Mouse (Mus musculus) midbrain, embryonic 13.5 days (tissue): Measurements from ENCODE around the gene a. TPM values are rescaled to one million over a fixed set of nuclear protein-coding genes. Genes with fewer than 3 reads are reported as not detected.
A peak's percentile ranks its signal among the peaks of the same experiment; 100 is the strongest.

ENCODE experiments used
- ATAC-seq: fragments of 200-750 bp; cut with Nextera tagmentation; 2 replicates; pipeline ENCODE4 v1.8.0; 2017; ENCODE audit warnings: mild to moderate bottlenecking, moderate TSS enrichment, moderate library complexity
- H3K27ac ChIP-seq: fragments of 300-500 bp; sonication (generic); 2 replicates; pipeline ENCODE4 v1.5.1; 2015; ENCODE audit warnings: inconsistent platforms, mild to moderate bottlenecking, moderate library complexity
- H3K27me3 ChIP-seq: fragments of 300-500 bp; sonication (generic); 2 replicates; pipeline ENCODE4 v1.6.1; 2015; ENCODE audit warnings: mild to moderate bottlenecking, inconsistent platforms
- H3K36me3 ChIP-seq: fragments of 300-500 bp; sonication (generic); 2 replicates; pipeline ENCODE4 v1.6.1; 2015; ENCODE audit warnings: mild to moderate bottlenecking, inconsistent platforms
- H3K4me1 ChIP-seq: fragments of 300-500 bp; sonication (generic); replicated peaks from 2 replicates; pipeline ENCODE4 v1.6.1; 2015; ENCODE audit warnings: inconsistent platforms
- H3K4me2 ChIP-seq: fragments of 300-500 bp; sonication (generic); replicated peaks from 2 replicates; pipeline ENCODE4 v1.6.1; 2015; ENCODE audit warnings: moderate library complexity, mild to moderate bottlenecking, inconsistent platforms
- H3K4me3 ChIP-seq: fragments of 300-500 bp; sonication (generic); replicated peaks from 2 replicates; pipeline ENCODE4 v1.5.1; 2015; ENCODE audit warnings: mild to moderate bottlenecking, inconsistent platforms
- H3K9ac ChIP-seq: fragments of 300-500 bp; sonication (generic); replicated peaks from 2 replicates; pipeline ENCODE4 v1.6.1; 2015; ENCODE audit warnings: mild to moderate bottlenecking, inconsistent platforms
- H3K9me3 ChIP-seq: fragments of 300-500 bp; sonication (generic); 2 replicates; pipeline ENCODE4 v1.6.1; 2016; ENCODE audit warnings: mild to moderate bottlenecking, inconsistent platforms
- WGBS: fragments of 180-500 bp; shearing (Covaris S2); methylation state at CpG from one replicate; pipeline ENCODE4 v1.1.7; 2015; 5-methylcytosine and 5-hydroxymethylcytosine counted together
- polyA plus RNA-seq: library from polyadenylated mRNA; unstranded; fragments of >200 nt; fragmentation: Nextera tagmentation; extraction: Ambion mirVana; gene quantifications from 2 replicates; pipeline ENCODE4 v1.2.1, GENCODE M21; 2015

Gene a
- polyA plus RNA-seq, 1 experiment from 2014 or later = 1.5 TPM

- Histone ChIP-seq H3K4me2 (no peak overlapping the region), H3K9ac (no peak overlapping the region), H3K36me3 (no peaks in the 10 kb centered on the region), H3K4me1 (no peaks in the 10 kb centered on the region), H3K9me3 (no peaks in the 10 kb centered on the region), H3K27ac (no peak overlapping the region), H3K4me3 (no peak overlapping the region), H3K27me3 (no peaks in the 10 kb centered on the region)
- WGBS = 83% methylated on average over 9 of the region's 9 CpGs
- no peak for ATAC-seq
These were observed 26.2 kb upstream of the a start for GRCm38 (mm10) chr2:154764828-154765497.

GRCm38 (mm10) chr2:154765554-154766008, 25.6 kb upstream of the a start:
- no peak for ATAC-seq
- no peak overlapping the region for H3K9ac ChIP-seq
- no peaks in the 10 kb centered on the region for H3K27me3 ChIP-seq
- H3K4me3 ChIP-seq = no peak overlapping the region
- H3K36me3 ChIP-seq = no peaks in the 10 kb centered on the region
- H3K9me3 ChIP-seq = no peaks in the 10 kb centered on the region
- 84% methylated on average over 8 of the region's 8 CpGs for WGBS
- H3K27ac ChIP-seq = no peak overlapping the region
- H3K4me1 ChIP-seq = no peaks in the 10 kb centered on the region
- no peak overlapping the region for H3K4me2 ChIP-seq

- H3K4me2 ChIP-seq = no peak overlapping the region
- H3K4me1 ChIP-seq = no peaks in the 10 kb centered on the region
- ATAC-seq = no peak
- no peaks in the 10 kb centered on the region for H3K27me3 ChIP-seq
- H3K4me3 ChIP-seq = no peak overlapping the region
- no peaks in the 10 kb centered on the region for H3K36me3 ChIP-seq
- no peak overlapping the region for H3K9ac ChIP-seq
- H3K9me3 ChIP-seq = no peaks in the 10 kb centered on the region
- H3K27ac ChIP-seq = no peak overlapping the region
- WGBS = 94% methylated on average over 6 of the region's 6 CpGs
These were observed 24.2 kb upstream of the a start for GRCm38 (mm10) chr2:154767051-154767450.

- Histone ChIP-seq H3K27ac (no peak within 1 kb of the TSS), H3K4me1 (no peaks in the 10 kb centered on the region), H3K4me3 (no peak within 1 kb of the TSS), H3K27me3 (no peaks in the 10 kb centered on the region), H3K9ac (no peak within 1 kb of the TSS), H3K36me3 (no peaks in the 10 kb centered on the region), H3K9me3 (no peaks in the 10 kb centered on the region), H3K4me2 (no peak within 1 kb of the TSS)
- no peak for ATAC-seq
These were observed 21.3 kb upstream of the a start, which contains the start of gene Gm14214 for GRCm38 (mm10) chr2:154769930-154770329. Gene Gm14214 (minus strand): TSS chr2:154770030.

GRCm38 (mm10) chr2:154771604-154772003, 19.6 kb upstream of the a start:
- H3K4me2 ChIP-seq = no peak overlapping the region
- no peak overlapping the region for H3K4me3 ChIP-seq
- H3K9ac ChIP-seq = no peak overlapping the region
- no peaks in the 10 kb centered on the region for H3K27me3 ChIP-seq
- WGBS = 83% methylated on average over 8 of the region's 8 CpGs
- no peak for ATAC-seq
- no peaks in the 10 kb centered on the region for H3K36me3 ChIP-seq
- H3K4me1 ChIP-seq = no peaks in the 10 kb centered on the region
- no peaks in the 10 kb centered on the region for H3K9me3 ChIP-seq
- no peak overlapping the region for H3K27ac ChIP-seq

DNA sequence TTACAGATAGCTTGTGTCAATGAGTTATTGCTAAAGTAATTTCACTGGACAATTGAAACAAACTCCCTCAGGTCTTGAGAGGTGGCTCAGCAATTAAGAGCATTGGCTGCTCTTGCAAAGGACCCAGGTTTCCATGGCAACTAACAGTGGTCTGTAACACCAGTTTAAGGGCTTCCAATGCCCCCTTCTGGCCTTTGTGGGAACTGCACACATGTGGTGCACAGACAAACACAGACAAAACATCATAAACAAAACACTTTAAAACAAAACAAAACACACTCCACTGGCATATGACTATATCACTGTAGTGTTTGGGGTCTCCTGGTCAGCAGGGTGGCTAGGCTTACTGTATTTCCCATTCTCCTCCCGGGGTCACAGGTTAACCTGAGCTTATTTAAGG, 17.2 kb upstream of the a start:
- Histone ChIP-seq H3K4me3 (no peak overlapping the region), H3K9me3 (no peaks in the 10 kb centered on the region), H3K9ac (no peak overlapping the region), H3K4me2 (no peak overlapping the region), H3K36me3 (no peaks in the 10 kb centered on the region), H3K27me3 (no peaks in the 10 kb centered on the region), H3K4me1 (no peaks in the 10 kb centered on the region), H3K27ac (no peak overlapping the region)
- ATAC-seq = no peak
- 86% methylated on average over 1 of the region's 1 CpGs for WGBS

GRCm38 (mm10) chr2:154776496-154776895, 14.7 kb upstream of the a start:
- 73% methylated on average over 7 of the region's 7 CpGs for WGBS
- no peaks in the 10 kb centered on the region for H3K36me3 ChIP-seq
- no peak overlapping the region for H3K4me3 ChIP-seq

DNA sequence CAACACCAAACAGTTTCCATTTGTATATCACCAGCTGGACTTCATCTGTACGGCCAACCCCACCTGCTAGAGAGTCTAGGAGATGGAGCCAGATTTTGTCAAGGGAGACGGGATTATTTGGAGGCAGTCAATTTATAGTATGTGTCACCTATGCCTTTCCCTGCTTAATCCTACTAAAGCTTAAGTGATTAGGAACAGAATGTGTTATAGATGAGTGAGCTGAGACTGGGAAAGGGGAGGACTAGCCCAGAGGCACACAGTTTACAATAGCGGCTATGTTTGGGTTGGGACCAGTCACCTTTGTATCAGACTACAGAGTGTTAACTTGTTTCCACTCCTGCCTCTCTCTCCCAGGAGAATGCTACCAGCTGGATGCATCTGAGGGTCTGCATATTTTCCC, 11.6 kb upstream of the a start:
- H3K4me2 ChIP-seq = no peak overlapping the region
- 50% methylated on average over 3 of the region's 3 CpGs for WGBS
- ATAC-seq = no peak
- peaks cover 18% of the 10 kb centered on the region for H3K4me1 ChIP-seq
- H3K4me3 ChIP-seq = no peak overlapping the region
- no peak overlapping the region for H3K9ac ChIP-seq
- no peaks in the 10 kb centered on the region for H3K9me3 ChIP-seq
- no peak overlapping the region for H3K27ac ChIP-seq
- no peaks in the 10 kb centered on the region for H3K36me3 ChIP-seq
- H3K27me3 ChIP-seq = no peaks in the 10 kb centered on the region

More at GRCm38 (mm10) chr2:154776496-154776895, 14.7 kb upstream of the a start:
- Histone ChIP-seq H3K27ac (no peak overlapping the region), H3K4me1 (no peaks in the 10 kb centered on the region), H3K4me2 (no peak overlapping the region), H3K27me3 (no peaks in the 10 kb centered on the region), H3K9me3 (no peaks in the 10 kb centered on the region), H3K9ac (no peak overlapping the region)
- ATAC-seq = no peak

- Histone ChIP-seq H3K9me3 (no peaks in the 10 kb centered on the region), H3K27me3 (no peaks in the 10 kb centered on the region), H3K4me3 (no peak overlapping the region), H3K4me1 (peaks cover 35% of the 10 kb centered on the region), H3K36me3 (no peaks in the 10 kb centered on the region), H3K4me2 (no peak overlapping the region), H3K9ac (no peak overlapping the region), H3K27ac (no peak overlapping the region)
- 76% methylated on average over 4 of the region's 4 CpGs for WGBS
- ATAC-seq = no peak
These were observed 8.8 kb upstream of the a start for GRCm38 (mm10) chr2:154782361-154782760.

DNA sequence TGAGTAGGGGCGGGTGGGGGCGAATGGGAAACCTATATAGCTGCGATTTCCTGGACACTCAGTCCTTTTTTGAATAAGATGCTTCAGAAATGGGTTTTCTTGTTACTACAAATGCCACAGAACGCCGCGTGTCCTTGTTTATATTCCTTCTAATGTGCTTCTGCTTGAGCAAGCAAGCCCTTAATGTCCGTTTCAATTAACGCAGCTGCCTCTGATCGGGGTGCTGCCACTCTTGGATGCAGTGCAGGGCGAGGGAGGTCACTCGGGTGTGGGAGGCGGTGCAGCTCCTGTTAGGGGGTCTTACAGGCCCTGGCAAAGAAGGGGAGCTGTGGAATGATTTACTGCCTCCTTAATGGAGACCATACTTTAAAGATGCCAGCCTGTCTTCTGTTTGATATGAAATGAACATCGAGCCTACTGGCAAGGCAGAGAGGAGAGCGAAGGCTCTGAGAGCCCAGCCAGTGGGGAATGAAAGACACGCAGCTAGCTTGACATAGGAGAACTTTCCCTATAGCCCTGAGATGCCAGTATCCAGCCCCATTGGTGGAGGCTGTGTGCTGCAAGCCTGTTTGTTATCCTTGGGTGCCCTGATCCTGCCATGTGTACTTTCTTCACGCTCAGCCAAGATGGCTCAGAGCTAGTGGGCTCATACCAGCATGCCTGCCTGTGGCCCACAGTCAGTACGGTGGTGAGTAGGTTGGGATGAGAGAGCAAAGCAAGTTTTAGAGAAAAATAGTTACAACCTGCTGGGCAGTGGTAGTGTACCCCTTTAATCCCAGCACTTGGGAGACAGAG, 8.1 kb upstream of the a start:
- no peak for ATAC-seq
- Histone ChIP-seq H3K4me2 (no peak overlapping the region), H3K9ac (no peak overlapping the region), H3K4me1 (peaks cover 35% of the 10 kb centered on the region), H3K36me3 (no peaks in the 10 kb centered on the region), H3K27ac (peak overlapping the region; percentile 39; the same call in 1 of the 2 replicates), H3K4me3 (no peak overlapping the region), H3K27me3 (no peaks in the 10 kb centered on the region), H3K9me3 (no peaks in the 10 kb centered on the region)
- WGBS = 66% methylated on average over 17 of the region's 17 CpGs

DNA sequence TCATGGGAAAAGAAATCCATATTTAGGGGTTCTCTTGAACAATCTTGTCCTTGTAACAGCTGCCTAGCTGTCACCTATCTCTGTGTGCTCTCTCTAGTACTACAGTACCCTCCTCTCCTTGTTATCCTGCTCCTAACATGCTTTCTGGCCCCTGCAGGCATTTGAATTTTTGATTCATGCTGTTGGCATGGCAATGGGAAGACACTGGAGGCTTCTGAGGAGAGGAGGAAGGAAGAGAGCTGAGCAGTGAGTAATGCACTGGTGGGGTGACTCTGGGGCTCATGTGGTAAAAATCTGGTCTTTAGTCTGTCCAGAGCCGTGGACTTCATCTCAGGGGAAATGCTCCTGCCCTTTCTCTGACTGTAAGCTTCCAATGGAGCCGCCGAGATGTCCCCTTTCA, 5.9 kb upstream of the a start:
- Histone ChIP-seq H3K9me3 (no peaks in the 10 kb centered on the region), H3K27me3 (no peaks in the 10 kb centered on the region), H3K4me1 (peaks cover 41% of the 10 kb centered on the region), H3K4me3 (no peak overlapping the region), H3K27ac (peak overlapping the region; percentile 55), H3K4me2 (no peak overlapping the region; the same call in 1 of the 2 replicates), H3K9ac (0 out of 2 replicates have a peak overlapping the region, but pooled peaks have one; percentile 7), H3K36me3 (no peaks in the 10 kb centered on the region)
- 44% methylated on average over 3 of the region's 3 CpGs for WGBS
- ATAC-seq = peak; percentile 46; the same call in 1 of the 2 replicates

DNA sequence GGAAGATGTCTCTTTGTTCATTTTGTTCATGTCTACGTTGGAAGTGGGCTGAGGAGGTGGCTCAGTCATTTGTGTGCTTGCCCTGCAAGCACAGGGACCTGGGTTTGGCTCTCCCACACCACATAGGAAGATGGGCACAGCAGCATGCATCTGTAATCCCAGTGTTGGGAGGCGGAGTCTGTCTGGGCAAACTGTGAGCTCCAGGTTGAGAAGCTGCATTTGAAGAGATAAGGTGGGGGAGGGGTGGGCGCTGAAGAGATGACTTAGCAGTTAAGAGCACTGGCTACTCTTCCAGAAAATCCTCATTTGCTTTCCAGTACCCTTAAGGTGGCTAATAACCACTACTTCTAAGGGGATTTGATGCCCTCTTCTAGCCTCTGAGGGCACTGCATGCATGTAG, 5.0 kb upstream of the a start:
- no peak overlapping the region for H3K9ac ChIP-seq
- H3K27me3 ChIP-seq = no peaks in the 10 kb centered on the region
- H3K4me2 ChIP-seq = no peak overlapping the region
- no peak overlapping the region for H3K27ac ChIP-seq
- no peaks in the 10 kb centered on the region for H3K36me3 ChIP-seq
- H3K4me1 ChIP-seq = peaks cover 41% of the 10 kb centered on the region
- ATAC-seq = no peak
- H3K9me3 ChIP-seq = no peaks in the 10 kb centered on the region
- WGBS = 37% methylated on average over 3 of the region's 3 CpGs
- H3K4me3 ChIP-seq = no peak overlapping the region
